Mouse (Mus musculus) ES-Bruce4 (cell line): ENCODE measurements around the gene Mep1a.

Experiments
- EP300 ChIP-seq: IDR thresholded peaks from 2 replicates; pipeline ENCODE4 v1.6.1; 2011; ENCODE audit warnings: low read depth, low read length; ENCODE audit not compliant: insufficient read depth
- POLR2A ChIP-seq: IDR thresholded peaks from one replicate; pipeline ENCODE4 v1.8.1; 2011; ENCODE audit warnings: low read length; ENCODE audit not compliant: insufficient read depth

DNA sequence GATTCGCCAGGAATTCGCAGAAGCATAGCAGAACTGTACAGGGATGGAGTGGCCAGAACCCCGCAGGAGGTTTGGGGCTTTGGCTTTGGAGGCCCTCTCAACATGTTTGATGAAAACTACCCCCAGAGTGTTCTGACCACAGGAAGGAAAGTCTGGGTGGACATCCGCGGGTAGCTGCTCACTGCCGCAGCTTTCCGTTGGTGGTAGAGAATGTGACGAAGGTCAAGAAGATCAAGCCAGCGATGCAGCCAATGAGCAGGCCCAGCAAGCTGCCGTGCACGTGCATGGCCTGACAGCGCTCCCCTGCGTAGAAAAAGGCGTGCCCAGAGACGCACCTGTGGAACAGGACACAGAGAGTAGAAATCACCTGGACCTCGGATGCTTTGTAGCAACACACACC, 27.8 kb downstream of the Mep1a start:
- TF ChIP-seq POLR2A (no peak), EP300 (no peak)
